Mouse (Mus musculus): ENCODE results near the gene Ccdc137. TPM values are rescaled to one million over a fixed set of nuclear protein-coding genes. Genes with fewer than 3 reads are reported as not detected.
"Not testable (repeated sequence)": the region's sequence is repeated elsewhere in the genome, so short reads cannot be mapped to it uniquely, and the experiment has no call there.

Ccdc137 gene
- total RNA-seq (2021) = 10 to 100 TPM; 25.3 to 31.8 TPM

DNA sequence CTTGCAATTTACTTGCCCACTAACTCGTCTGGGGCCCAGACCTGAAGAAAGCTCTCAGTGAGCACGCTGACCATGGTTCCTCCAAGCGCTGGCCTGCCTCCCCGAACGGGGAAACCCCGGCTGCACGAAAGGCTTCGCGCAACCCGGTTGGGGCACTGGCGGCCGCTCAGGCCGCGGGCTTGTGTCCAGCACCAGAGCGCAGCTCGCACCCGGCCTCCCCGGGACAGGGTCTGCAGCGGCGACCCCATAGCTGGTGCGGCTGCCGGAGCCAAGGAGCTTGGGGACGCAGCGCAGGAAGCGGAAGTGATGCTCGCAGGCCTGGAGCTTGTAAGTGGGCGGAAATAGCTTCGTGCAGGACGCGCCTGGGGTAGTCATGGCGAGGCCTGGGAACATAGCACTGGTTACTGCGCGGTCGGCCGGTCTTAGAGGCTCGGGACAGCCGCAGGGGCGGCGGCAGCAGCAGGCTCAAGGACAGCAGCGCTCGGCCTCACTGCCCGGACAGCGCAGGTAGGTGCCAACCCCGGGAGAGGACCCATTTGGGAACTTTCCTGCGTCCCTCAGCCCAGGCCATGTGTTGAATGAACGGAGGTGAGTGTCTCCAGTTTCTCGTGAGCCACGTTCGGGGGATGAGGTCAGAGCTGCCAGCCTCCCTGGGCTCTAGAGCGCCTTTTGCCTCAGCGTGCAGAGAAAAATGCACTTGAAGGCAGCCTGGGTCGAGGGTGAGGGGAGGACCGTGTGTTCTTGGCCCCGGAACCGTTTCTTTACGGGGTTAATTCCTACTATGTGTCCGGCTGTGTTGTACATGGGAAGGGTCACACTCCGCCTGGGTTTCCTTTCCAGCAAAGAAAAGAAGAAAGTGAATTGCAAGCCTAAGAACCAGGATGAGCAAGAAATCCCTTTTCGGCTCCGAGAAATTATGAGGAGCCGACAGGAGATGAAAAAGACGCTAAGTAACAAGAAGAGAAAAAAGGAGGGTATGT is at the start of gene Ccdc137, which contains the start of gene Oxld1:
Ccdc137 (plus strand) TSS at position 344 of the 980 bp plus-strand sequence.
Oxld1 (minus strand) TSS at position 297 of the 980 bp plus-strand sequence.
- peak; percentile 79 to 84 for DNase-seq

DNA sequence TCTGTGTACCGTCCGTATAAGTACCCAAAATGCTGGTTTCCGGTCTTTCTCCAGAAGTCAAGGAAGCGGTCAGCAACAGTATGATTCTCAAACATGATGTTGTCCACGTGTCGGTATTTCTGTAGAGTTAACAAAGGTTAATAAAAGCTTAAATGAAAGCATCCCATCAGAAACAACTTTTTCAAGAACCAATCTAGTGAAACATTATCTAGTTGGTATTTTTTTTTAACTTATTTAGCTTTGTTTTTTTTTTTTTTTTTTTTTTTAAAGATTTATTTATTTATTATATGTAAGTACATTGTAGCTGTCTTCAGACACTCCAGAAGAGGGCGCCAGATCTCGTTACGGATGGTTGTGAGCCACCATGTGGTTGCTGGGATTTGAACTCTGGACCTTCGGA is 44.3 kb upstream of the Ccdc137 start:
- DNase-seq = not testable (repeated sequence)

DNA sequence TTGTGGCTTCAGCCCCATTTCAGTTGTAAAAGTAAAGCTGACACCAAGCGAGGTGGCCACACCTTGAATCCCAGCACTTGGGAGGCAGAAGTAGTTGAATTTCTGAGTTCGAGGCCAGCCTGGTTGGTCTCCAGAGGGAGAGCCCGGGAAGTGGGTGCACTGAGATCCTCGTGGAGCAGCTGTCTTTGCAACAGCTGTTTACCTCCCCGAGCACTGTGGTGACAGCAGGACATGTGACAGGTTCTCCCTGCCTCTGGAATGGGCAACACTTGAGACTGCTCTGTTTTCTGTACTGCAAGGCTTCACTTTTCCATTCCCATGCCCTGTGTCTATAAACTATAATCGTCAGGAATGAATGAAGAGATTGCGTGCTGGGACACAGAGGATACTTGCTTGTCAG is 40.1 kb upstream of the Ccdc137 start:
- no peak for DNase-seq

DNA sequence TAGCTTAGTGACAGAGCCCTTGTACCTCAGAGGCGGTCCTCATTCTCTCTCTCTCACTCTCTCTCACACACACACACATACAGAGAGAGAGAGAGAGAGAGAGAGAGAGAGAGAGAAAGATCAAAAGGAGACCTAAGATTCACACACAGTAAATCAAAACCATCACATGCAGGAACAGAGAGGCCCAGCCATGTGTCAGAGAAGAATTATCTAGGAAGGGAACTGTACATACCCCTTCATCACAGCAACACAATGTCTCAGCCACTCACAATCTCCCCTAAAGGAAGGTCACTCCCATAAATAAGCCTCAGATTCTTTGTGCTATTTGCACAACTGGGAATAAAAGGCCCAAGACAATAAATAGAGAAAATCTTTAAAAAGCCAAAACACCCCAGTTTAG is 39.3 kb upstream of the Ccdc137 start:
- DNase-seq = no peak

DNA sequence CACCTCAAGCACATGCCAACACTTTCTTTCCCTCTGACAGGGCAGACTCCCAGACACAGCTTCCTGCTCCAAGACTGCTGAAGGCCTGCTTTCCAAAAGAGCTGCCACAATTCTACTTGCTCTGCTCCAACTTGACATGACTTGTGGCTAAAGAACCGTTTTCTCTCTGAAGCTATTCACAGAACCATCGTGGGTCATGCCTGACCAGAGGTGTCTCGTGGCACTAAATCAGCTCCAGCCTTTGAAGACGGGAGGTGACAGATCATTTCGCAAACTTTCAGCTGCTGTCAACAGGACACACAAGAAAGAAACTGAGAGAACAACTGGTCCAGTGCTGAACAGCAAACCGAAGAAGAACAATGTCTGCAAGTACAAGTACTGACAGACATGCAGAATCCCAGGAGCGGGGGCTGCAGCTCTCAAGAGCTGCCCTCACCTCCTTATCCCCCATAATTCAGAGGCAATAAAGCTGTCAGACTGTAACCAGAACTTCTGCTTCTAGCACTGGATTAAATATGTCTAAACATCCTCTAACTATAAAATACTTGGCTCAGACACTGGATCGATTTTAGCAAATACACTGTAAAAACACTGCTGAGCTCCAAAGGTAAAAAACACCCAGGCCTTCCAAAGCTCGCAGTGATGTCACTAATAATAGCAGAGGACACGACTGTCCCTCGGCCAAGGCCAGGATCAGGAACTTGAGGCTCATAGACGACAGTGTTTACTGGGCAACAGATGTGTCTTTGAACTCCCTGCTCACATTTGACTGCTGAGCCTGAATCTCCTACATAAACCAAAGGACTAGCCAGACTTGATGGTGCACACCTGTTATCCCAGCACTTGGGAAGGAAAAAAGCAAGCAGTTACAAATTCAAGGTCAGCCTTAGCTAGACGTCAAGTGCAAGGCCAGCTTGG is 35.0 kb upstream of the Ccdc137 start:
- DNase-seq = no peak

DNA sequence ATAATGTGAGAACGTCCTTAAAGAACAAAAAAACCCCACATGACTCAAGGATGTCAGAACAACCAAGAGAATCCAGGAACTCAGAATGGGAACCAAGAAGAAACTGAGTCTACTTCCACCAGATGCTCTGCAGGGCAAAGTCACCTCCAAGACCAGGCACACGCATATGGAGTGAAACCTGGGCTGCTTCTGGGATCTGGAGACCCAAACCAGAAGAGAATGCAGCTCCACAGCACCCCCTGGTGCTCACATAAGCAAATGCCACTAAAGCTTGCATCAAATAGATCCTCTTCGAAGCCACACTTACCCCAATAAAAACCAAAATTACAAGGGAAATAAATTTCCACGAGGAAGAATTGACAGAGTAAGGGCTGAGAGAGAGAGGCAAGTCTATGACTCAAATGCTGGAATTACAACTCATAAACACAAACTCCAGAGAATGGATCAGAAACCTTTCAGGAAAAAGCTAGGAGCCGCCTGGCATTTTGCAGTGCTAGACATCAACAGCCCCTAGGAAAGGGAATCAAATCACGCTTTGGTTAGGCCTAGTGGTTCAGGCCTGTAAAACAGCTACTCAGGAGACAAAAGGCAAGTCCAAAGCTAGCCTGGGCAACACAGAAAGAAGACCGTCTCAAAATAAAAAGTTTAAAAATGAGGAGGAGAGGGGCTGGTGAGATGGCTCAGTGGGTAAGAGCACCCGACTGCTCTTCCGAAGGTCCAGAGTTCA is 34.2 kb upstream of the Ccdc137 start:
- peak; percentile 41 to 50 for DNase-seq

DNA sequence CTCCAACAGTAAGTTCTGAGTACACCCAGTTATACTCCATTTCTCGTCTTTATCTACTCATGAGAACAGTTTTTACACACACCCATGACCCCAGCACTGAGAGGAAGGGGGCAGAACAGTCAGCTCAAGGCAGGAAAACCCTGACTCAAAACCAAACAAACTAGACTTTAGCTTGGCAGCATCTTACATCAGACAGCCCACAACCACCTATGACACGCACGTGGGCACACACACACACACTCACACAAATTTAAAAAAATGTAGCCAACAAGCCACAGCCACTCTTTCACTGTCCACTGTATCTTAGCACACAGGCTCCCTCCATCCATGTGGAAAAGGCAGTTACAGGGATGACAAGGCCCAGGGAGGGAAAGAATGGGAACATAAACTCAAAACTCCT is 31.2 kb upstream of the Ccdc137 start:
- no peak for DNase-seq

DNA sequence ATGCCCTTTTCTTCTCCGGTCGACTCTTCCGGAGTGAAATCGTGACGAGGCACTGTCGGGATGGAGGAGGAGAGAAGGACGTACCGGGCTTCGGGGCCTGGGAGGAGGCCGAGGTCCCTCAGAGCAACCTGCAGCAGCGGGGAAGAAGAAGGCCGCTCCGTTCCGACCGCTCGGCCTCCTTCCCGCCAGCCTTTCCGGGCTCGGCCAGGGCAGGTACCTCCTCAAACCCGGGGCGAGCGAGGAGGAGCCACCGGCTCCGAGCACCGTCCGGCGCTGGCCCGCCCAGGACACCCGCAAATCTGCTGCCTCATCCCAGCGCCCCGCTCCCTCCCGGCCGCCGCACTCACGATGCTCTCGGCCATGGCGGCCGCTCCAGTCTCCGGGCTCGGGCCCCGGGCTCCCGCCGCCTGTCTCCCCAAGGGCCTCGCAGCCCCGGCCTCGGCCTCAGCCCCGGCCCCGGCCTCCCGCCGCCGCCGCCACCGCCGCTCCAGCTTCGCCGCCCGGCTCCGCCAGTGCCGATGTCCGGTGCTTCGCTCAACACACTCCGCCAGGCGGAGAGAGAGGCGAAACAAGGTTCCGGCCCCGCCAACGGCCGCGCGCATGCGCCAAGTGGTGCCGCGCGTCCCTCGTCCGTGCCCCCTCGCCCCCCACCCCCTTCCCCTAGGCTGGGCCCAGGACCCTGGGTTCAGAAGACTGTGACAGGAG is 20.6 kb upstream of the Ccdc137 start, which contains the start of gene Nploc4:
Nploc4 (minus strand) TSS at position 557 of the 705 bp plus-strand sequence.
- peak; percentile 86 to 88 for DNase-seq

DNA sequence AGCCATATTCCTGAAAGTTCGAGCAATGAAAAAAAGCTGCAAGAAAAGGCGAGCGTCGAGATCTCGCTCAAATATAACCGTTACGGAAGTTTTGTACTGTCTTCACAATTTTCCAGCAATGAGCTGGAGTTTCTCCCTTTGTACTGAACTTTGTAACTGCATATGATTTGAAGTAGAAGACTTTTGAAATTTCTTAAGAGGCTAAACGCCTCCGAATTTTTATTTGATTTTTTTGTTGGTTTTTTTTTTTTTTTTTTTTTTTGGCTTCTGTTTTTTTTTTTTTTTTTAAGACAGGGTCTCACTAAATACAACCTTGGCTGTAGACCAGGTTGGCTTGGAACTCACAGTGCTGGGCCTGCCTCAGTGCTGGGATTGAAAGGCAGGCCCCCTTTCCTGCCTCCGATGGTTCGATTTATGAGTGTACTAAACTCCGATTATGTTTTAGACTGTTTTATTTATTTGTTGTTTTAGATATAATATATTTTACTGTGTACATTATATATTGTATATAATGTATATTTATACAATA is 20.0 kb upstream of the Ccdc137 start:
- no peak for DNase-seq

DNA sequence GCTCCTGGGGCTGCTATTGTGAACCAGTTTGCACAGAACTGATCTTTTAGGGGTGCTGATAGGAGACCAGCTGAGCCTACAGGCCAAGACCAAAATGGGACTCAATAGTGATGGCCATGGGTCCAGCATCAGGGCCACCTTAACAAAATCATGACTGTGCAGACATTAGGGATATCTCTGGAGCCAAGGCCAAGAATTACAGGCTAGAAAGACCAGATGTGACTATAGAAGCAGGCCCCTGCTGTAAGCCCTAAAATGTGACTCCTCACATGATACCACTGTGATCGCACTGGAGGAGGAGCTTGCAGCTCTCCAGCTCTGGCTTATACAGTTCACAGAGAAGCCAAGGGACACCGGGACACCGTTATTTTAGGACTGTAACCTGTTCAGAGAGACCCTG is 15.6 kb upstream of the Ccdc137 start, which contains the start of gene Tspan10:
Tspan10 (plus strand) TSS at position 301 of the 400 bp plus-strand sequence.
- no peak for DNase-seq

DNA sequence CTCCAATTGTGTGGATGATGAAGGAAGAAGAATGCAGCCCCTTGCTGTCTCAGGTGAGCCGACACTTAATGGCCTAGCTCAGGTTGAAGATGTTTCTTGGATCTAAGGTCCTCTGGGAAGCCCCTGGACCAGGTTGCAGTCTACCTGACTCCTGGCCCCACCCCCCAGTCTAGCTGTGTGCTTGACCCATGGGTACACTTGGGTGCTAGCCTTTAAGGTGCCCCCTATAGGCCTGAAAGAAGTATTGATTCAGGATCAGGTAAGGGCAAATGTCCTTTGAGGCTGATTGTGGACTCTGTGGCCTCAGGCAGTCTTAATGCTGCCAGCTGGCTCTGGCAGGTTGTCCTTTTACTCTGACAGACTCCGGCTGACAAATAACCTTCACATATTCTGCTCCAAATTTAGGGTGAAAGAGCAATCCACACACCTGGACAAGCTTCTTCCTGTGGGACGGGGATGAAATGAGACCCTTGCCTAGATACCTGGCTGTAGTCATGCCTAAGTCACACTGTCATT is 15.1 kb upstream of the Ccdc137 start:
- no peak for DNase-seq

DNA sequence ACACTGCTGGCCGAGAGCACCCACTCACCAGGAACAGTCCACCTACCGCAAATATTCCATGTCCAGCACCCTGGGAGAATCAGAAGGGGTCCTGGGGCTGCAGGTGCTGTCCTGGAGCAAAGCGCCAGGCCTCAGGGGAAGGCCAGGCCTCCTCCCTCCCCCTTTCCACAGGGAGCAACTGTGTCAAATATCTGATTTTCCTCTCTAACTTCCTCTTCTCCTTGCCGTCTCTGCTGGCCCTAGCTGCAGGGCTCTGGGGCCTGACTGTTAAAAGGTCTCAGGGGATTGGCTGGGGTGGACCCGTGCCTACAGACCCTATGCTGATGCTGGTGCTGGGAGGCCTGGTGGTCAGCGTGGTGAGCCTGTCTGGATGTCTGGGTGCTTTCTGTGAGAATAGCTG is 13.8 kb upstream of the Ccdc137 start:
- DNase-seq = no peak

DNA sequence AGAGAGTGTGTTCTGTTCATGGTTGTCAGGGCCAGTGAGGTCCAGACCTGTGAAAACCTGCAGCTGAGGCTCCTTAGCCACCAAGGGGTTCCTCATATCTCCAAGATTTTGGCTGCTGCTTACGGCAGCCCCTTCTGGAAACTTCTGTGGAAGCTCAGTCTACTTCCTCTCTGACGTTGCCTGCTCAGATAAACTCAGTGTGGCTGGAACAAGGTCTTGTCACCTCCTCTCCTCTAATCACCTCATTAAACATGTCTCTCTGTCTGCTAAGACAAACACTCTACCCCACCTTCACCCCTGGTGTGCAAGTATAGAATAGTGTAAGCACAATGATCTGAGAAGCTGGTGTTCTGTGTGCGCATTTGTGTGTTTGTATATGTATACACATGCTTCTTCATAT is 12.4 kb upstream of the Ccdc137 start:
- DNase-seq = no peak

DNA sequence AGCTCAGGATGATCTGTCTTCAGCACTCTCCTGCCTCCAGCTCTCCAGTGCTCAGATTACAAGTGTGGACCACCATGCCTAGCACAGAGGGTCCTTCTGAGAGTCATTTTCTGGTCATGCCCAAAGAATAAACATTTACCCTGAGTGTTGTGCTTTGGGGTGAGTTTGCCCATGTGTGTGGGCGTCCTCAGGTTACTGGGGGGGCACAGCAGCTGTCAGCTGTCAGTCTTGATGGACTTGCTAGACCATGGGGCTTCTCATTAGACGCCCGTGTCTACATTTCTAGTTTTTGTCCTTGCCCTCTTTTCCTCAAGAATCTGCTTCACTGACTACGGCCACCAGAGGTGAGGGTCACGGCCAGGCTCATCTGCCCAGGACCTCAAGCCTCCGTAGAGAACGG is 10.7 kb upstream of the Ccdc137 start:
- DNase-seq = no peak

DNA sequence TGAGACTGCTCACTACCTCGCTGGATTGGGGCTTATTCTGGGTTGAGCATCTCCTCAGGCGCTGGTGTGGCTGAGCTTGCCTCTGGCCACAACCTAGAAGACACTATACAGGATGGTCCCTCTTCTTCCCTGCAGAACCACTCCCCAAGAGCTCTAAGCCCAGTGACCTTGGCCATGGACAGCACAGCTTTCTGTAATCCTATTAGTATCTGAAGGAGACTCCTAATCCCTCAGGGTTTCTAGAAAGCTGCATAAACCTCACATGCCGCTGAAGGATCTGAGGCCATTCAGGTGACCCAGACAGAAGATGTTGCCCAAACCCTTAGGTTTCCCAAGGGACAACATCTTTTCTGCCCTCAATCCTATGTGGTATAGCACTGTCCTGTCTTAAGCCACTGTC is 5.7 kb upstream of the Ccdc137 start:
- DNase-seq = no peak

DNA sequence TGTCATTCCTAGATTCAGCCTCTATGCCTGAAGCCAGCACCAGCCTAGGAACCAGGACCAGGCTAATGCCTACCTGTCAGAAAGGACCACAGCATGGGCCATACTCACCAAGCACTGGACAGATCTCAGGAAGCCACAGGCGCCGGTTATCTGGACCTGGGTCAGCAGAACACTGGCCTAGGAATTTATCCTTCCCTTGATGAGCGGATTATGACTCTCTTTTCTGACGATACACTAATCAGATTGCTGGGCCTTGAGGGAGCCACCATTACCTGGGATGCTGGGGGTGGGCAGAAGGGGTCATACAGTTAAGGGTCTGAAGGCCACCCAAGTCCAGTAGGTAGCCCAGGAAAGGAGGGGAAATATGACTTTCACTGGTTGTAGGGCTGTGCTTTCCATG is 4.6 kb upstream of the Ccdc137 start, which contains the start of gene Pde6g:
Pde6g (minus strand) TSS at position 195 of the 400 bp plus-strand sequence.
- DNase-seq = no peak

DNA sequence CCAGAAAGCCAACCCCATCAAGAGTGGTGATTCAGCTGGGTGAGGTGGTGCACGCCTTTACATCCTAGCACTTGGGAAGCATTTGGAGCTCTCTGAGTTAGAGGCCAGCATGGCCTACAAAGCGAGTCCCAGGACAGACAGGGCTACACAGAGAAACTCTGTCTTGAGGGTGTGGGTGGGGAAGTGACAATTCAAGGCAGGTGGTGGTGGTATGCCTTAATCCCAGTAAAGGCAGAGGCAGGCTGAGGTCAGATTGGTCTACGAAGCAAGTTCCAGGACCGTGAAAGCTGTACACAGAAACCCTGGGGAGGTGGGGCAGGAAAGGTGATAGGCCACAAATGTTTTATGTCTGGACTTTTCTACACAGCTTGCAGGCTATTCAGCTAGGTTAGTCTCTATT is 3.0 kb upstream of the Ccdc137 start:
- no peak for DNase-seq

DNA sequence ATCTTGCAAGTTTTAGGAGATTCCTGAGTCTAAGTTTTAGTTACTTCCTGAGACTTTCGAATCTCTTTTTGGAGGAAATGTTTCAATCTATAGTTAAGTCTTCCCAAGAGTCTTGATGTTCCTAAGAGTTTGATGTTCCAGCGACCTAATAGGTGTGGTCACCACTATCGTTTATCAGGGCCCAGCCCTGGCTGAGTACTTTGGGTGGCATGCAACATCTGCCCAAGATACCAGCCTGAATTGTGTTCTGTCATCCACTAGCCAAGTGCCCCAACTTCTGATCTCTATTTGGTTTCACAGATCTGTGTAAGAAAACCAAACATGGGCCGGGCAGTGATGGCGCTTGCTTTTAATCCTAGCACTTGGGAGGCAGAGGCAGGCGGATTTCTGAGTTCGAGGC is 2.5 kb upstream of the Ccdc137 start:
- DNase-seq = no peak

DNA sequence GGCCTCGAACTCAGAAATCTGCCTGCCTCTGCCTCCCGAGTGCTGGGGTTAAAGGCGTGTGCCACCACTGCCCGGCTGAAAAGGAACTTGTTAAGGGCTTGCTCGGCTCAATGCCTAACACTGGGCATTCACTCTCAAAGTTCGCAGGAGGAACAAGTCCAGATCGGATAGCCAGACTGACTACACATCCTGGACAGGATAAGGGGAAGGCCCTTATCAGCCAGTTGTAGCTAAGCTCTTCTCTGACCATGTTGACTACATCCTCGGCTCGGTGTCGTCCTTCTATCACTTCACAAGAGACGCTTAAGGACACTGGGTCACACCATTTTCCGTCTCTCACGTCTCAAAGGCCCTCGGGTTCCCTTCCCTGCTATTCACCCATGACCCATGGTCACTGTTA is 545 bp upstream of the Ccdc137 start:
- DNase-seq = no peak

DNA sequence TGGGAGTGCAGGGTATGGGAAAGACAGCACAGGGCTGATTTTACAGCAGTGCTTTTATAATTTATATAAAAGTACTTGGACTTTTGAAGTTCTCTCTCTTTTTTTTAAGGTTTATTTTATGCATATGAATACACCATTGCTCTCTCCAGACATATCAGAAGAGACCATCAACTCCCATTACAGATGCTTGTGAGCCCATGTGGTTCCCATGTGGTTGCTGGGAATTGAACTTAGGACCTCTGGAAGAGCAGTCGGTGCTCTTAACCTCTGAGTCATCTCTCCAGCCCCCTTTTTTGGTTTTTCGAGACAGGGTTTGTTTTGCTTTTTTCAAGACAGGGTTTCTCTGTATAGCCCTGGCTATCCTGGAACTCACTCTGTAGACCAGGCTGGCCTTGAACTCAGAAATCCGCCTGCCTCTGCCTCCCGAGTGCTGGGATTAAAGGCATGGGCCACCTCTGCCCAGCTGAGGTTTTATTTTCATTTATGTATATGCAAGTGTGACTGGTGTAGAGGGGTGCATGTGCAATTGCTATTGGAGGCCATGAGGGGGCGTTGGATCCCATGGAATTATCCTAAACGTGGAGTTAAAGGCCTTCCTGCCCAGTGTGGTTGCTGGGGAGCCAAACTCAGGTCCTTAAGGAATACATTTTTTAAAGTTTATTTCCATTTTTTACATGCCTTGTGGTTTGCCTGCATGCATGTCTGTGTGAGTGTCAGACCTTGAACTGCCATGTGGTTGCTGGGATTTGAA is 1.1 kb downstream of the Ccdc137 start:
- DNase-seq = no peak
